Mouse (Mus musculus) bone marrow, adult 2 months (tissue): Measurements from ENCODE around the gene Hck.

ENCODE experiments used
- CTCF ChIP-seq: fragments of 200-500 bp; IDR thresholded peaks from 2 replicates; pipeline ENCODE4 v1.5.1; 2011; ENCODE audit warnings: low read length, control low read depth; ENCODE audit not compliant: control insufficient read depth, insufficient read depth
- POLR2A ChIP-seq: fragments of 200-500 bp; IDR thresholded peaks from 2 replicates; pipeline ENCODE4 v1.6.1; 2011; ENCODE audit warnings: low read depth, mild to moderate bottlenecking, control low read depth, low read length, borderline replicate concordance; ENCODE audit not compliant: control insufficient read depth

DNA sequence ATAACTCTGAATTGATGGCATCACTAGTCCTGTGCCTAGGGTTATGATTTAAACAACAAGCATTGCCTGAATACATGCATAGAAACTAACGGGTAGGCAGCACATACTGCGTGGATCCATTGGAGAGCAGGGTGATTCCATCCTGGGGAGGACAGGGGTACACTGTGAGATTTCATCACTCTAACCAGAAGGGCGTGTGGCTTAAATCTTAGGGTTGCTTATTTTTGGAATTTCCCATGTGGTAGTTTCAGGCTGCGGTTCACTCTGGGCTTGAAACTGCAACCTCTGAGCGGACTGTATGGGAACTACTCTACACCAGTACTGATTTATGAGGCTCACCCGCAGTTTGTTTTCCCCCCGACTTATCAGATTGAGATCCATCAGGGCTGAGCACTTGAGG, 3.0 kb downstream of the Hck start:
- TF ChIP-seq POLR2A (no peak), CTCF (no peak)
